ENCODE assay signal across 8 mouse cellular contexts in the genomic region with DNA sequence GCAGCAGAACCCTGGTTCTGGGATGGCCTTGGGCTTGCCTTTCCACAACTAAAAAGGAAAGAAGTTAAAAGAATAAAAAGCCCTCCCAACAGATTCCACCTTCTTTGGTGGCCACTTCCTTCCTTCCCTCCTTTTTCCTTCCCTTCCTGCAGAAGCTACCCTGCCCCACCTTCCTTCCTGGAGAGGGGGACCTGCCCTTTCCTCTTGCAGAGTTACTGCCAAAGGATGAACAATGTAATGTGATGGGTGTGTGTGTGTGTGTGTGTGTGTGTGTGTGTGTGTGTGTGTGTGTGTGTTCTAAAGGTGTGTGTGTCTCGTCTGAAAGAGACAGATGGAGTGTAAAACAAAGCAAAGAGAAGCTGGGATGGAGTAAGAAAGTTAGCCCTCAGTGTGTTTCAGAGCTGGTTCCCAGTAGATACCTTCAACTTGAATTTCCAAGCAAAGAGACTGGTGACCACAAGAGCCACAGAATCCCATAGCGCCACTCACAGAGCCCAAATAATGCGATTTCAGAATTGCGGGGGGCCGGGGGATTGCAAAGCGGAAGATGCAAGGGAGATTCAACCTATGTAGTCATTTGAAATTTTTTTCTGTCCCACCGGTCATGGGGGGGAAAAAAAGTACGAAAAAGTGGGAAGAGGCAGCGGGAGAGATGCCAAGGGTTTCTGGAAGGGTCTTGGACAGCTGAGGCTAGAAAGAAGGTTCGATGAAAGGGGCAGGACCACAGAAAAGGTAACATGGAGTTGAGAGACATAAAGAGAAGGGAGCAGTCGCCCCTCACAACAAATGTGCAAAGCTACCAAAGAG. TPM values are rescaled to one million over a fixed set of nuclear protein-coding genes. Genes with fewer than 3 reads are reported as not detected.
DNase-seq lines count a peak whose midpoint lies in the region; ATAC-seq and TF ChIP-seq lines count a peak whose summit lies in the region.

No protein-coding gene starts in this region.

- no peak for TF ChIP-seq POLR2A in bone marrow macrophage, adult 2 months (IDR thresholded peaks at IDR 0.05; ENCODE audit: borderline replicate concordance, low read depth, low read length)

- H3K4me2 ChIP-seq in hindbrain, embryonic 12.5 days (replicated peaks), result peak overlapping the region; percentile 66
- H3K4me2 ChIP-seq in lung, postnatal 0 days (replicated peaks; ENCODE audit: low read depth, low read length), result peak overlapping the region; percentile 71

- intact Hi-C loops in gastrocnemius, adult 2 months (cut with DNase I), result no loop called here

- H3K4me3 ChIP-seq in gastrocnemius, adult 2 months, result peak overlapping the region; percentile 84
- H3K4me3 ChIP-seq in bone marrow macrophage, adult 2 months (ENCODE audit: insufficient read depth, low read length), result 0 out of 2 replicates have a peak overlapping the region, but pooled peaks have one; percentile 65
- peak overlapping the region; percentile 36; the same call in 1 of the 2 replicates for H3K4me3 ChIP-seq in hindbrain, embryonic 12.5 days
- H3K4me3 ChIP-seq in lung, postnatal 0 days (ENCODE audit: low read depth, low read length), result peak overlapping the region; percentile 38; the same call in 1 of the 2 replicates

- H3K36me3 ChIP-seq in hindbrain, embryonic 12.5 days, result no peaks in the 10 kb centered on the region
- no peaks in the 10 kb centered on the region for H3K36me3 ChIP-seq in lung, postnatal 0 days (ENCODE audit: insufficient read depth, low read length)

- H3K27me3 ChIP-seq in hindbrain, embryonic 12.5 days, result no peaks in the 10 kb centered on the region
- H3K27me3 ChIP-seq in lung, postnatal 0 days (replicated peaks; ENCODE audit: insufficient read depth, low read length), result no peaks in the 10 kb centered on the region

- peak overlapping the region; percentile 90 for H3K27ac ChIP-seq in gastrocnemius, adult 2 months
- no peak overlapping the region for H3K27ac ChIP-seq in bone marrow macrophage, adult 2 months (ENCODE audit: insufficient read depth, low read depth, low read length)
- peak overlapping the region; percentile 99 for H3K27ac ChIP-seq in hindbrain, embryonic 12.5 days
- H3K27ac ChIP-seq in lung, postnatal 0 days (ENCODE audit: low read length), result peak overlapping the region; percentile 84

- peaks cover 40% of the 10 kb centered on the region for H3K4me1 ChIP-seq in bone marrow macrophage, adult 2 months (ENCODE audit: control insufficient read depth, insufficient read depth, low read length)
- H3K4me1 ChIP-seq in hindbrain, embryonic 12.5 days, result peaks cover 69% of the 10 kb centered on the region
- H3K4me1 ChIP-seq in lung, postnatal 0 days (ENCODE audit: insufficient read depth, low read depth, low read length), result peaks cover 28% of the 10 kb centered on the region; the same call in 1 of the 2 replicates

- ATAC-seq in hindbrain, embryonic 12.5 days (ENCODE audit: low FRiP score), result no peak
- ATAC-seq in lung, postnatal 0 days, result no peak

- H3K9me3 ChIP-seq in hindbrain, embryonic 12.5 days (replicated peaks), result no peaks in the 10 kb centered on the region
- H3K9me3 ChIP-seq in lung, postnatal 0 days (ENCODE audit: low read length), result no peaks in the 10 kb centered on the region

- WGBS in hindbrain, embryonic 12.5 days, result 5% methylated on average over 11 of the region's 11 CpGs
- WGBS in lung, postnatal 0 days, result 13% methylated on average over 11 of the region's 11 CpGs

- H3K9ac ChIP-seq in hindbrain, embryonic 12.5 days, result peak overlapping the region; percentile 69
- H3K9ac ChIP-seq in lung, postnatal 0 days (replicated peaks; ENCODE audit: low read depth), result 0 out of 2 replicates have a peak overlapping the region, but pooled peaks have one; percentile 20

- no peak for TF ChIP-seq CTCF in gastrocnemius, adult 2 months (IDR thresholded peaks at IDR 0.05)
- no peak for TF ChIP-seq CTCF in bone marrow macrophage, adult 2 months (IDR thresholded peaks at IDR 0.05; ENCODE audit: low read depth, low read length)
- no peak for TF ChIP-seq CTCF in lung, postnatal 0 days (IDR thresholded peaks at IDR 0.05)

- peak; percentile 93 for TF ChIP-seq EP300 in lung, postnatal 0 days (IDR thresholded peaks at IDR 0.05)

- no peak for DNase-seq in gastrocnemius, adult 2 months
- DNase-seq in gastrocnemius, postnatal 10 days, result no peak
- peak; percentile 53 for DNase-seq in lung, postnatal 0 days (ENCODE audit: low spot score)
- DNase-seq in right cerebral cortex, postnatal 4 days, result no peak
- DNase-seq in cerebellum, postnatal 36 days, result no peak
- DNase-seq in cerebellum, postnatal 25 days, result no peak

RNA-seq across cellular contexts. Expression of gene Ier5, which starts 17.1 kb away (rescaled TPM):
- total RNA-seq in gastrocnemius, adult 2 months (2021), result 1 to 10 TPM; 4.6 to 4.7 TPM
- 1 to 10 TPM; 5.8 to 9.1 TPM for total RNA-seq in gastrocnemius, postnatal 10 days (2021)
- polyA plus RNA-seq in bone marrow macrophage, adult 2 months (2012; ENCODE audit: insufficient read depth, insufficient read length, missing spikeins), result 58.7 and 62.5 TPM in 2 replicates
- polyA plus RNA-seq in hindbrain, embryonic 12.5 days (2016; fragmentation: Nextera tagmentation; extraction: Ambion mirVana), result 16.5 and 17.7 TPM in 2 replicates
- 10.9 and 15.3 TPM in 2 replicates for polyA plus RNA-seq in lung, postnatal 0 days (2015; fragmentation: Nextera tagmentation; extraction: Ambion mirVana)
